Mouse (Mus musculus) myocyte (in vitro differentiated cells): ENCODE results near the gene Npas2.

Experiments used
- E2F4 ChIP-seq: IDR thresholded peaks from one replicate; pipeline ENCODE4 v1.6.1; 2011; ENCODE audit warnings: mild to moderate bottlenecking, control low read depth, moderate library complexity; ENCODE audit not compliant: insufficient read depth
- MAX ChIP-seq: IDR thresholded peaks from one replicate; pipeline ENCODE4 v1.6.1; 2011; ENCODE audit warnings: low read depth, mild to moderate bottlenecking, control low read depth
- POLR2A ChIP-seq: IDR thresholded peaks from one replicate; pipeline ENCODE4 v1.6.1; 2011; ENCODE audit warnings: low read depth, mild to moderate bottlenecking, control low read depth, moderate library complexity; ENCODE audit not compliant: insufficient read length
- POLR2AphosphoS2 ChIP-seq: IDR thresholded peaks from one replicate; pipeline ENCODE4 v1.6.1; 2011; ENCODE audit warnings: low read depth, control low read depth; ENCODE audit not compliant: insufficient read length
- REST ChIP-seq: IDR thresholded peaks from one replicate; pipeline ENCODE4 v1.6.1; 2011; ENCODE audit warnings: mild to moderate bottlenecking, control low read depth, moderate library complexity; ENCODE audit not compliant: insufficient read depth, insufficient read length
- TCF12 ChIP-seq: IDR thresholded peaks from one replicate; pipeline ENCODE4 v1.6.1; 2011; ENCODE audit warnings: mild to moderate bottlenecking, control low read depth; ENCODE audit not compliant: poor library complexity, insufficient read depth, severe bottlenecking
- USF1 ChIP-seq: IDR thresholded peaks from one replicate; pipeline ENCODE4 v1.6.1; 2011; ENCODE audit warnings: low read depth, mild to moderate bottlenecking, control low read depth, moderate library complexity

DNA sequence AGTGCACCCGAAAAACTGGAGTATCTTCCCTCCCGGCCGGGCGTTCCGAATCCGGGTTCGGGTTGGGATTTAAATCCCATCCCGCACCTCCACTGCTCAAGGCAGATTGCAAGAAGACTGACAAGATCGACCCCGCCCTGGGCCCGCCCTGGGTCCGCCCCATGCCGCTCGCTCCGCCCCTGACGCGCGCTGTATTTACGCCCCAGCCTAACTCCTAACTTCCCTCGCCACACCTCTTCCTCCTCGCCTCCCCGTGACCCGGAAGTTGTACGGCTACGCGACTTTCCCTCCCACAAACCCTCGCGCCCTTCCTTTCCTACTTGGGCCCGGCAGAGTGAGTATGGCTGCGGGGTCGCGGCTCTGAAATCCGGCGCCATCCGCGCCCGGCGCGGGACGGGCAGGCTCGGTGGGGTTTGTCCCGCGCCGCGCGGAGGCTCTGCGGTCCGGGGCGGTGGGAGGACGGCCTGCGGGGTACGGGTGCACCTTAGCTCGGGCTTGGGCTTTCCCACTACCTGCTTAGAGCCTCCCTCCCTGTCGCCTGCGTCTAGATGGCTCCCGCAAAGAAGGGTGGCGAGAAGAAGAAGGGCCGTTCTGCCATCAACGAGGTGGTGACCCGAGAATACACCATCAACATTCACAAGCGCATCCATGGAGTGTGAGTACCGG is 174.2 kb downstream of the Npas2 start, which contains the start of gene Rpl31:
- no peak for TF ChIP-seq MAX
- peak; percentile 56 for TF ChIP-seq USF1
- no peak for TF ChIP-seq TCF12
- TF ChIP-seq POLR2A, result peak; percentile 65
- no peak for TF ChIP-seq POLR2AphosphoS2
- TF ChIP-seq E2F4, result no peak
- no peak for TF ChIP-seq REST
